Mouse (Mus musculus) liver, adult 2 months (tissue): ENCODE measurements around the gene Acadvl.

ENCODE experiments used
- CTCF ChIP-seq: fragments of 200-500 bp; IDR thresholded peaks from 2 replicates; pipeline ENCODE4 v1.5.1; 2011; ENCODE audit warnings: low read depth, low read length, control low read depth
- POLR2A ChIP-seq: fragments of 200-500 bp; IDR thresholded peaks from 2 replicates; pipeline ENCODE4 v1.6.1; 2011; ENCODE audit warnings: low read length, control low read depth; ENCODE audit not compliant: insufficient read depth; ENCODE audit errors: extremely low read depth

DNA sequence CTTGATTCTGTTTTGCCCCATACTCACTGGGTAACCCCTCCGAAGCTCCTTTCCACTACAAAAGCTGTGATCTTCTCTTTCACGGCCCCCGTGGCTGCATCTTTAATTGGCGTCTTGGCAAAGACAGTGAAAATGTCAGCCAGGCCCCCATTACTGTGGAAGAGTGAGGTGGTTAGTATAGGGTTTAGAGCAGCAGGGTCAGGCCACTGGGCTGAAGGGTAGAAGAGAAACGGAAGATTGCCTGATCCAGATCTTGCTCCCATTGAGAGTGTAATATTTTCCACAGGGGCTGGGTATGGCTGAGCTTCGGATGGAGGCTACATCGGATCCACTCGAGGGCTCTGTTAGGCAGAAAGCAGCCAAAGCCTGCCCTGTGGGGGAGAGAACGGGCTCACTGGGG is 2.3 kb downstream of the Acadvl start:
- TF ChIP-seq POLR2A: no peak
- no peak for TF ChIP-seq CTCF
